Mouse (Mus musculus) cerebellum, postnatal 36 days (tissue): ENCODE data around the gene Tmc7.

Source experiments
- DNase-seq, 2 experiments: peaks; one replicate each; pipeline ENCODE4 v3.0.0; 2021 to 2022; ENCODE audit warnings: mixed read lengths in 2 of 2

Gene Tmc7

DNA sequence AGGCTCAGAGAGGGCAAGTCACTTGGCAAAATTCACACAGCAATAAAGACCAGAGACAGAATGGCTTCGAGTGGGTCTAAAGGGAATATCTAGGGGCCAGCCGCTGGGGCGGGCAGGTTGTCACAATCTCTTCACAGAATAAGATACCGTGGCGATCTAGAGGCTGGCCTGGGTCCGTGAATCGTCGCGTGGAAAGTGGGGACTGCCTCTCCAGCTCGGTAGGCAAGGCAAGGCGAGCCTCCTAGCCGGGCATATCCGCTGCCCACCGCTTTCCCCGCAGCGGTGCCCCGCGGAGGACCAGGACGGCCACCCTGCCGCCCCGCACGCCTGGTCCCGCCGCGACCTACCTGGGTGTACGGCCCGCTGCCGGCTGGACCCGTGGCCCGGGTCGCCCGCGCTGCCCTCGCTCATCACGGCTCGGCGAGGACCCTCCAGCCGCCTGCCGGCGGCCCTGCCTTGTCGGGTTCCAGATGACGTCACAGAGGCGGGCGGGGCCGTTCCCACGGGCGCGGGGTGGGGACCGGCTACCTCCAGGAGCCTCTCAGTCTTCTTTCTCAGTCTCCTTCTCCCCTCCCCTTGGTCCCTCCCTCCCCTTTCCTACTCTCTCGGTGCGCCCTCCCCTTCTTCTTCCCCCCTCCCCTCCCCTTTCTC is at the start of gene Tmc7:
TSS of gene Tmc7 (minus strand) at position 480 of the 651 bp plus-strand sequence.
- peak; percentile 81 to 87 for DNase-seq

DNA sequence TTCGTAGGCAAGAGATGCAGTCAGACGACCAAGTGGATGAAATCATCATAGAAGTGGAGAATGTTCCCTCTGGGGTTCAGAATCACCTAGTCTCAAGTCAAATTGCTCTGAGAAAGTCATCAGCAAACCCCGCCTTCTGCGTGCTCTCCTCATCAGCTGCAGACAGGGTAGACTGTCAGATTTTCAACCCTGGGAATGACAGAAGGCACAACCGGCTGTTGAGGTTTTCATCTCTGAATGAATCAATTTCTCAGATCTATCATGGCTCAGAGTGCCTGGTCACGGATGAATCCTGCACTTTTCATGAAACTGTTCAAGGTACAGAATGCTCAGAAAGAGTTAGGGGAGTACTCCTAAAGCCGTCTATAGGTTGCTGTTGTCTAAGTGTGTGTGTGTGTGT is 49.4 kb upstream of the Tmc7 start:
- DNase-seq: no peak

DNA sequence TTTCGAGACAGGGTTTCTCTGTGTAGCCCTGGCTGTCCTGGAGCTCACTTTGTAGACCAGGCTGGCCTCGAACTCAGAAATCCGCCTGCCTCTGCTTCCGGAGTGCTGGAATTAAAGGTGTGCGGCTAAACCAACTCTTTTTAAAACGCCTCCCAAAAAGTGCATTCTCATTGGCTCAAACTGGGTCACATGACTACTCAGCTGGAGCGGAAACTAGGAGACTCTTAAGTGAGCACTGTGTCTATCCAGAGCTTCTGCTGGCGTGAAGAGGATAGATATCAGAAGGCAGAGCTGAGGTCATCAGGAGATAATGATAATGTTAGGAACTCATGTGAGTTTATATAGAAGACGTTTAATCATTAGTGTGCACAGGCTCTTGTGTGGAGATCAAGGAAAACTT is 48.6 kb upstream of the Tmc7 start:
- DNase-seq: no peak

DNA sequence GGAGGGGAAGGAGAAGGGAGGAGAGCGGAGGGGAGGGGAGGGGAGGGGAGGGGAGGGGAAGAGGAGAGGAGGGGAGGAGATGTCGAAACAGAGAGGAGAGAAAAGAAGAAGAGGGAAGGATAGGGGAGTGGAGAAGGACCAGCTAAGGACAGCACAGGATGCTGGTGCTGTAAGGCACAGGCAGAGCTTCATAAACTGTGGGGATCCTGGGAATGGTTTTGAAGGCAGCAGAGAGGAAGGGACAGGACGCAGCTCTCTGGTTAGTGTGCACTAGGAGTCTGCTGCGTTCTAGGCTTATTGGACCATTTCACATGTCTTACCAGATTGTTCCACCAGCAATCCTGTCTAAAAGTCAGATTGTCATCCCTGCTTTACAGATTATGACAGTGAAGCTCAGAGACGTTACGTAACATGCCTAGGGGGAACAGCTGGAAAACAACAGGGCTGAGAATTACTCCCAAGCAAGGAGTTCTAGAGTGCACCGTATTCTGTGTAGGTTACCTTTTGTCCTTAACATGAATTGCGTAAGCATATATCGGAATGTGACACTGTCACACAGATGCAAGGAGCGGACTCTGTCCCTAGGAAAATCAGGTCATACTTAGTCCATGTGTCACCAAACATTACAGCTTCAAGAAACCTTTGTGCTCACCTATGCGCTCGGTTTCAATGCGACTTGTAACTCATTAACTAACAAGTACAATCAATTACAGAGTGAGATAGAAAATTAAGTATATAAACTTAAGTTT is 43.2 kb upstream of the Tmc7 start:
- DNase-seq: no peak

DNA sequence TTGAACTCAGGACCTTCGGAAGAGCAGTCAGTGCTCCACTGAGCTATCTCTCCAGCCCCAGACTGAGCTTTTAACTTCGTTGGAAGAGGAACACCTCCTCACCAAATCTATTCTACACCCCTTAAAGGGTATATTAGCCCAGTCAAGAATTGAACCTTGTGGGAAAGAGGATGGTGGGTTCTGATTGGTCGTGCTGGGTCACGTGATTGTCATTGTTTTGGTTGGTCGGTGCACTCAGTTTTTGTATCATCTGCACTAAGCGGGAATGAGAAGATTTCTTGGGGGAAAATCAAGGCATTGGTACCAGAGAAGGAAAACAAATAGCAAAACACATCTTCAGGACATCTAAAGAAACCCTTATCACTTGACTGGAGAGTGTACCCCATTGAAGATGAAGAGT is 36.6 kb upstream of the Tmc7 start:
- no peak for DNase-seq

DNA sequence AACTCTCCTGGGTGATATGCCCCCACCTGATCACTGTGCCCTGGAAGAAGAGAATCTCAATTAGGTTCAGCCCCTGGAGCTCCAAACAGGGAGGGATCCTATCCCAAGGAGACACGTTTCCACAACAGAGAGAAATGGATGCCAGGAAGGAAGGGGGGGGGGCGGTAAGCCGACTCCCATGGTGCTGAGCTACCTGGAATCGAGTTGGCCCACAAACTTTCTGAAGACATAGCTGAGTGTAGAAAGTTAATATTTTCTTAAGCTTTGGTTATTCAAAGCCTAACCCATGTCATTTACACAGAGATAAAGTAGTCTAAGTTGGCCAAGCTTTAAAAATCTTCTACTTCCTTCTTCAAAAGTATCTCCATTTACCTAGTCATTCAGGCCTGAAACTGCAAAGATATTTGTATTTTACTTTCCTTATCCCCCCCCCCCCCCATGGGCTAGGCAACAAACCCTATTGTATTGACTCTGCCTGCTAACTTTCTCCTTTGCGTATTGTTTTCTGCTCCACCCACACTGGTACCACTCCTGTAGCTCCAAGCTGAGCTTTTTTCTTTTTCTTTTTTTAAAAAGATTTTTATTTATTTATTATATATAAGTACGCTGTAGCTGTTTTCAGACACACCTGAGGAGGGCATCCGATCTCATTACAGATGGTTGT is 35.8 kb upstream of the Tmc7 start:
- DNase-seq: no peak

DNA sequence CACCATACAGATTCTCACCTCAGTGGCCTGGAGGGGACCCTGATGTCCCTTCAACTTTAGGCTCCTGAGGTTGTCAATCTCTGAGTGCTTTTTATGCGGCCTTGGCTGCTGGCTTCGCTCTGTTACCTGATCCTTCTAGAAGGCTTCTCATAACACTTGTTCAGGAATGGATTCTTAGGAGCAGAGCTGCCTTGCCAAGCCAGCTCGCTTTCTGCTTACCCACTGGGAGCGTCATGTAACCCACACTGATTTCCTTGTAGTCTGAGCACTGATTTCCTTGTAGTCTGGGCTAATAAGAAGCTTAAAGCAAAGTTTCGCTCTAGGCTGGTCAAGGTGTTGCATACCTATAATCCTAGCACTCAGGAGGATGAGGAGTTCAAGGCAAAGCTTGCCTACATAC is 33.6 kb upstream of the Tmc7 start:
- DNase-seq: no peak

DNA sequence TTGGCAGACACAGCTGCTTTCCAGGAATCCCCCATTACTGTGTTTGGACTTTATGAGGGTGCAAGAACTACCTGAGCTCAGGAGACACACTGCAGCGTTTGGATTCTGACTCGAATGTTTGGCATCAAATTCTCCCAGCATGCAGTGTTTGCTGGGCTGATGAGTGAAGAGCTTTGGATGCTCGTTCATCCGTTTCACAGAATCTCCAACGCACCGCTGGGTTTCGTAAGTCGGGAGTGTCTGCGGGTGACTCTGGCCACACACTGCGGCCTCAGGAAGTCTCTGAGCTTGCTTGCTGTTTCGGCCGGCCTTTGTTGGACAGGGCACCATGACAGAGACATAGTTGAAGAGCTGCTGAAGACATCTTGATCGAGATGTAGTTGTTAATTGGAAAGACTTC is 29.5 kb upstream of the Tmc7 start:
- DNase-seq: no peak

DNA sequence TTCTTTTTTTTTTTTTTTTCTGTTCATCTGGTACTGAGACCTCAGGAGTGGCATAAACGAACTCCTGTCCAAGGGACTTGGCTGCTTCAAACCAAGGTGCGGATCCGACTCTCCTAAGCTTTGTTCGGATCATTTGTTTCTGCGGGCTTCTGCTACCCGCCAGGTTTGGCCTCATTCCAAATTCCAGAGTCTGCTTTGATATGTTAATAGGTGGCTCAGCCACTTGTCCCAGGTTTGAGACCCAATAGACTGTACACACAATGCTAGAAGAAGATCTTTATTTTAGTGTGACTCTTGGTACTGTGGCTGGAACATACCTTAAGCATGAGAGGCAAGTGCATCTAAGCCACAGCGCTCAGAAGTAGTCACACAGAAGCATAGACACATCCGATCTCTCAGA is 27.4 kb upstream of the Tmc7 start:
- DNase-seq: no peak

DNA sequence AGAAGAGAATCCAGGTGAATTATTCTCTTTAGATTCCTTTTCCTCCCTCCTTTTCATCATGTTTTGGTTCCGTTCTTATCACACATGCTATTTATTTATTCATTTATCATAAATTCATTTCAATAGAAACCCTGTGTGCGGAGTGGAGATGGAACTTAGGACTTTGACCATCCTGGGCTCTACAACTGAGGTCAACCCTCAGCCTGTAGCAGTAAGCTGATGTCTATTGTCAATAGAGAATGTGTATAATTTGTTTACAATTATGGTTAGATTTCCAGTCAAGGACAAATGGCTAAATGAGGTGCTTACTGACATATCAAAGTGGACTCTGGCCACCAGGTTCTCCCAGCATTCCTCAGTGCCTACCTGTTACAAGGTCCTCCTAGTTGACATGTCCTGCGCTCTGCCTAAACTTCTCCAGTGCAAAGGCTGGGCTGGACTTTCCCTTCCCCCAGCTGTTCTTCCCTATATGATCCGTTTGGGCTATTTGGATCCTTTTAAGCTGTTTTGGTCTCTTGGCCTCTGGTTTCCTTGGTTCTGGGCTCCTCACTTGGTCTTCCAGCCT is 26.7 kb upstream of the Tmc7 start:
- DNase-seq: no peak

DNA sequence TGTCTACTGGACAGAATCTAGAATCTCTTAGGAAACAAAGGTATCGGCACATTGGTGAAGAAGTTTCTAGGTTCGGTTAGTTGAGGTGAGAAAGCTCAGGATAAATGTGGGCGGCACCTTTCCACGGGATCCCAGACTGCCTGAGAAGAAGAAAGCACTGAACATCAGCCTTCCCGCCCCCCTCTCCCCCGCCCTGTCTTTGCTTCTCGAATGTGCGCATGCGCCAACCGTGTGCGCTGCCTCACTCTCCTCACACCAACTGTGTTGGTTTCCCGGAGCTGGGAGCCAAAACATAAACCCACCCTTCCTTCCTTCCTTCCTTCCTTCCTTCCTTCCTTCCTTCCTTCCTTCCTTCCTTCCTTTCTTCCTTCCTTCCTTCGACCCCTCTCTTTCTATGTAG is 26.2 kb upstream of the Tmc7 start:
- DNase-seq: no peak

DNA sequence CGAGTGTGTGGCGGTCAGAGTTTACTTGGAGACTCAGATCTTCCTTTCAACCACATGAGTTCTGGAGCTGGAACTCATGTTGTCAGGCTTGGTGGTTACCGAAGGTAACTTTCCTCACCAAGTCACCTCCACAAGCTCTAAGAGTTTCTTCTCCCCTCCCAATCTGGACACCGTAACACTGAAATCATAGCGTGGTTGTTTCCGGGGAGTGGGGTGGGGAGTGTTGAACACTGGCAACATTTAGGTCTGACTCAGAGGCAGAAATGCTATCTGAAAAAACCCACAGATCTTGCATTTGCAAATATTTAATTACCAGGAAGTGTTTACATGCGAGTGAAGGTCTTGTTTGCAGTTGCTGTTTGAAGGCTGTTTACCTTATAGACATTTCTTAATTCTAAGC is 25.3 kb upstream of the Tmc7 start:
- DNase-seq: no peak

DNA sequence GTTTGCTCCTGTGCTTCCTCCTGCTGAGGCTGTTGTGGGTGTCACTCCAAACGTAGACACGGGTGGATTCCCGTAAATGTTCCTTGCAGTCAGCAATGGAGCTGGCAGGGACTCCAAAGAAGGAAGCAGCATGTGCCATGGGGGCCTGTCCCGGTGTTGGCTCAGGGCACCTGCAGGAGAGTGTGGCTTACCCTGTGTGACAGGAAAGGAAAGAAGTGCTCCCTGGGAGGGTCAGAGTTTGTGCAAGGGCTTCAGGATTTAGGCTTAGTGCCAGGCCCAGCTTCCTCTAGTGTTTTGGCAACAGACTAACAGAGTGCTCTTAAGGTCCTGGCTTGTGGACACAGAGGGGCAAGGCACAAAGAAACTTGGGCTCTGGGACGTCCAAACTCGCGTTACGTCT is 20.3 kb upstream of the Tmc7 start:
- no peak for DNase-seq

DNA sequence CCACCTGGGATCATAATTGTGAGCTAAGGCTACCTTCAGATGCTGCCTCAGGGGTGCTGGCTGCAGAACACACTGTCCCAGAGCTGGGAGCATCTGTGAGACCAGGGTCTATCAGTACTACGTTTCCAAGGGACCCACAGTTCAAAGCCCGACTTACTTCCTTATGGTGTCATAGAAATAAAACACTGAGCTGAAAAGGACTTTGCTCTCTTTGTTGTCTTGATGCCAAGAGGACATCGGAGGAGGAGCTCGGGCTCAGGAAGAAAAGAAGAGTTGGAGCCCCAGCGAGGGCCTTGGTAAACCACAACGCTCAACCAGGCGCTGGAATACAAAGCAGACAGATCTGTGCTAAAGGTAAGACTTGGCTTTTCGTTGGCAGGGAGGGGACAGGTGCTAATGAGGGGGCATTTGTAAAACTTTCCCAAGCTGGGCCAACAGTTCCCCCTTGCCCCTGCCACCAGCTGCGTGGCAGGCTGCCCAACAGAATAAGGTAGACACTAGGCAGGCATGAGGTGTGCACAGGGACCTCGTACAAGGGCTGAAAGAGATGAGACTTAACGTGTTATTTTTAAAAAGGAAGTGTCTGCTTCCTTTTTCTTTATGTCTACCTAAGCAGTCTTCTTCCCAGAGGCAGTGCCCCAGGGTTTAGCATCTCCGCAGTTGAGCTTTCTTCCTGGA is 15.6 kb upstream of the Tmc7 start:
- DNase-seq: no peak

DNA sequence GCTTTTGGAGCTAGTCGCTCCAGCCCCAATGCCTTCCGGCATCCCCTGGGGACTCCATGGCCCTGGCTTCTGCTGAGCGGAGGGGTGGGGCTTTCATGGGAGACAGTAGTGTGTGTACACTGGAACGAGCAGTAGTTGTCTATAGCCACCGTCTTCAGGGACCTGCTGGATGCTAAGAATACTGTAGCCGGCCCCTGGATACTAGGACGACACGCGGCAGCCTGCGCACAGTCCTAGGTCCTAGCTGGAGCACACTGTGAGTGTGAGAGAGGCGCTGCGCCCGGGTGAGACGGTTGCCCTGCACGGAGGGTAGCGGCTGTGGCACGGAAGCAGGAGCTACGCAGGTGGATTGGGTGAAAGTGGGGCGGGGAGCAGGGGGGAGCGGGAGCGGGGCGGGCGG is 12.7 kb upstream of the Tmc7 start, which contains the start of gene Tmc5:
TSS of gene Tmc5 (plus strand) at position 97 of the 400 bp plus-strand sequence.
- no peak for DNase-seq

DNA sequence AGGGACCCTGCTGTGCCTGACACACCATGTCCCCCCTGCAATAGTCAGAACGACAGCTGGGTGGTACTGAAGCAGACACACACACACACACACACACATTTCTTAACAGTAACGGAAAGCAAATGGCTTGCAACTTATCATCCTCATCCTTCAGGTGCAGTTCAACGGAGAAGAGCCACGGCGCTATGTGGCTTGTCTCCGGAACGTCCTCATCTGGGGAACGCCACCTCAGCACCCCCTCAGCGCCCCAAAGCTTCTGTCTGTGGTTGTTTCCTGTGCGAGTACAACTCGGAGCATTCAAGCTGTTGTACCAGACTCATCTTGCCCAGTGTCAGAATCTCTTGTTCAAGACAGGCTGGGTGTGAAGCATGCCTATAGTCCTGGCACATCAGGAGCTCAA is 11.7 kb upstream of the Tmc7 start:
- no peak for DNase-seq

DNA sequence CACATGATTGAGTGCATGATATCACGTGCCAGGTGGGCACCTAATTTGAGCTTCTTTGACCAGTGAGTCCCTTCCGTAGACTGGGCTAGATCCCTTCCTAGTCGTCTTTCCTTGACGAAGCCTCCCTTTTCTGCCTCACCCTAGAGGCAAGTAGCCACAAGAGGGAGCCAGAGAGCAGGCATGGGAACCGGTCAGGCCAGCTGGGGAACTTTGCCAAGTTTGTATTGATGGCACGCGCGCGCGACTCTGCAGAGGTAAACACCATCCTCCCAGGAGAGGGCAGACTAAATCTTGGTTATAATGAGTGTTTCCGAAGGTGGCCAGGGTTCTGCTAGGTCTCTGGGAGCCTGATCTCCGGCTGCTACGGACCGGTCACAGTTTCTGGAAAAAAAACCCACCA is 10.7 kb upstream of the Tmc7 start:
- DNase-seq: peak; percentile 94 to 97

DNA sequence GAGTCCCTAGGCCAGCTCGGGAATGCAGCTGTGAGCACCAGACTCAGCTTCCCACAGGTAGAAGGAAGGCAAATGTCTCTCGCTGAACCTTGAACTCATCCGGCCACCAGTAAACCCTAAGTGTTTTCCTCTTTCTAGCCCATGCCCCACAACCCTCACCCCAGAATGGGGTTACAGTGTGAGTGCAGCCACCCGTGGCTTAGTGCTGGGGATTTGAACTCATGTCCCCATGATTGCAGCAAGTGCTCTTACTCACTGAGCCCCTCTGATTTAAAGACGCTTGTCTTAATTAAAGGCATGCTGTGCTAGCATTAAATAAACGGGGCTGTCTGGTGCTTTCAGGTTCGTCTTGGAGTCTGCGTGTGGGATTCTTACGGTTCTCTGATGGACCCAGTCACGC is 10.1 kb upstream of the Tmc7 start:
- DNase-seq: no peak

DNA sequence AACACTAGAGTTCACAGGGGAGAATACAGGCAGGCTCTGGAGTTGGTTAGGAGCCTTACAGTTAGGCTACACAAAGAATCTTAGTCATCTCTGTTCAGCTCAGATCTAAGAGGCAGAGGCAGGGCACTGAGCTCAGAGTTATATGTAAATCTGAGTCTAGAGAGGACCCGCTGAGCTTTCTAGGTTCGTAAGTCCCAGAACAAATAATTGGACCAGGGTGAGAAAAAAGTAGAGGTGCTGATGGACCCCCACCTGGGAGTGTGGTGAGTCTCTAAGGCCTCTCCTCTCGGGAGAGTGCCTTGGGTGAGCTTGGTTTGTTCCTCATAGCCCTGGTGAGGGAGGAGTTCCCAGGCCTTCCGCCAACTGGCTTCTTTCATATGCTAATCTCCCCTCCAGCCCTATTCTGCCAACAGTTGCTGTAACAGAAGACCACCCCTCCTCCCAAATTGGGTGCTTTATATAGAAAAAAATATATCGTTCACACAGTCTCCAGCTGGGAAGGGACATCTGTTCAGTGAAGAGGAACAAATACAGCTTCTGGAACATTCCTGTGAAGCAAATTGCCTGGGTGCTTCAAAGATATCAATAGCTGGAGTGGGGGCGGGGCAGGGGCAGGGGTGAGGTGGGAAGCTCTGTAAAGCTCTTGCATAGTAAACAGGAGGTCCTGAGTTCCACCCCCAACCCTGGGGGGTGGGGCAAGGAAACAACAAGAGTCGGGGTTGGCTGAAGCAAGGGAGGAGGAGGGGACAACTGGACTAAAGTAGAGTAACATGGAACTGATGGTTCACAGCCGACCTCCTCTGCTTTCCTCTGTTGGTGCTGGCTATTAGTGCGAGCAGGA is 9.3 kb upstream of the Tmc7 start:
- DNase-seq: no peak

DNA sequence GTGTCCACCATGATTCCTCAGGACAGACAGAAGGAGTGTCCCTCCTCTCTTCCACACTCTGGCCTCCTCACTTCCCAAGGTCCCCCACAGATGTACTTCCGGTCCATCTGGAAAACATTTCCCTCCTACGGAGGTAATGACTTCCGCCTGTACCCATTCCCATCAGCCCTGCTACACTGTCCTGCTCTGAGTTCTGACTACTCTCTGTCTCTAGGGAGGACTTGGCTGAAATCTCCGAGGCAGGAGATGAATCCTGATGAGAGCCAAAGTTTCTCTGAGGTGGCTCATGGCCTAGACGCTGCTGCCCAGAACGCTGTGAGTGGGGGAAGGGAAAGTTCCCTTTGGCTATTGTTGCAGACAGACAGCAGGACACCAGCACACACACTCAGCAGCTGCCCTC is 7.6 kb upstream of the Tmc7 start:
- DNase-seq: no peak

DNA sequence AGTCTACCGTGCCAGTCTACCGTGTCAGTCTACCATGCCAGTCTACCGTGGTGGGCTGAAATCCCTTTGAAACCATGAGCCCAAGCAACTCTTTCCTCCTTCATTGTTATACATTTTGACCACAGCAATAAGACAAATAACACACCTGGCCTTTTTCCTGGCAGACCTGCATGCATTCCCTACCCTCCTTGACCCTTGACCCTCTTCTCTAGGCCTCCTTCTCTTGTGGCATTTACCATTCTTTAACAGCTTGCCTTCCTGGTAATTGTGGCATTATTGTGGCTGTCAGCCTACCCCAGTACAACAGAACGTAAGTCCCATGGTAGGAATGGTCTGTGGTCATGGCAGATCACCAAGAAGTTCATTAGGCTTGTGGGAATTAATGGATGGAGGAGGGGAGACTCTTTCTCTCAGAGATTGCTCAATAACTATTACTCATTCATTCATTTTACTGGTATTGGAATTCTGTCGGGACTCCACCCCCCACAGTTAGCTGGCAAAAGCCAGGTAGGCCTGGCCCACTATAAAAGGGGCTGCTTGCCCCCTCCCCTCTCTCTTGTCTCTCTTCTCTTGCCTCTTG is 6.3 kb upstream of the Tmc7 start:
- DNase-seq: no peak

DNA sequence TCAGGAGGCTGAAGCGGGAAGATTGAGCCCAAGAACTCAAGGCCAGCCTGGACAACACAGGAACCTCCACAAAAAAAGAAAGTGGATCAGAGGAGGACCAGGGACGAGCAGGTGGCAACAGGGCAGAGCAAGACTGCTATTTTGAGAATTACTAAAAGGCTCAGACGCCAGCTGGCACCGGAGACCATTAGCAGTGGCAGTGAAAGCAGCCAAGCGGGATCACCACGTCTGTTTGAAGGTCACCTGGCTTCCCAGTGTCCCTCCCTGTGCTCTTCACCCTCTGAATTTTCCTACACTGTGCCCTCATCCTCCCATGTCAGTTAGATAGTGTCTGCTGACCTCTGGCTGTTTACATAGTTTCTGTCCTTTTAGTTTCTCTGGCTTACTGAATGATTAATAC is 1.3 kb upstream of the Tmc7 start:
- peak; percentile 86 to 88 for DNase-seq
